Mouse (Mus musculus) forebrain, embryonic 11.5 days (tissue): ENCODE results near the gene Olfr553. TPM values are rescaled to one million over a fixed set of nuclear protein-coding genes. Genes with fewer than 3 reads are reported as not detected.

Experiments
- ATAC-seq: fragments of 200-750 bp; cut with Nextera tagmentation; replicated peaks from 2 replicates; pipeline ENCODE4 v1.8.0; 2017; ENCODE audit warnings: moderate TSS enrichment; ENCODE audit not compliant: low FRiP score
- DNase-seq: peaks from one replicate; pipeline ENCODE4 v3.0.0-alpha.2; 2017; ENCODE audit warnings: low spot score
- H3K27ac ChIP-seq: fragments of 300-500 bp; sonication (generic); 2 replicates; pipeline ENCODE4 v1.5.1; 2014; ENCODE audit warnings: low read depth, low read length
- H3K27me3 ChIP-seq: fragments of 300-500 bp; sonication (generic); 2 replicates; pipeline ENCODE4 v1.6.1; 2014; ENCODE audit warnings: mild to moderate bottlenecking, low read length, mixed read lengths; ENCODE audit not compliant: control insufficient read depth, insufficient read depth
- H3K36me3 ChIP-seq: fragments of 300-500 bp; sonication (generic); 2 replicates; pipeline ENCODE4 v1.6.1; 2014; ENCODE audit warnings: mild to moderate bottlenecking, low read length, moderate library complexity, mixed read lengths; ENCODE audit not compliant: control insufficient read depth, insufficient read depth
- H3K4me1 ChIP-seq: fragments of 300-500 bp; sonication (generic); replicated peaks from 2 replicates; pipeline ENCODE4 v1.6.1; 2014; ENCODE audit warnings: low read length, mixed read lengths; ENCODE audit not compliant: control insufficient read depth, insufficient read depth
- H3K4me2 ChIP-seq: fragments of 300-500 bp; sonication (generic); 2 replicates; pipeline ENCODE4 v1.6.1; 2014; ENCODE audit warnings: low read depth, mild to moderate bottlenecking, low read length, moderate library complexity, mixed read lengths; ENCODE audit not compliant: severe bottlenecking
- H3K4me3 ChIP-seq: fragments of 300-500 bp; sonication (generic); 2 replicates; pipeline ENCODE4 v1.5.1; 2014; ENCODE audit warnings: low read depth, low read length
- H3K9ac ChIP-seq: fragments of 300-500 bp; sonication (generic); 2 replicates; pipeline ENCODE4 v1.6.1; 2014; ENCODE audit warnings: low read length
- H3K9me3 ChIP-seq: fragments of 300-500 bp; sonication (generic); 2 replicates; pipeline ENCODE4 v1.6.1; 2016; ENCODE audit warnings: low read length, mixed read lengths; ENCODE audit not compliant: control insufficient read depth
- WGBS: fragments of 180-500 bp; shearing (Covaris S2); extraction: QIAGEN DNeasy Blood & Tissue Kit; methylation state at CpG from one replicate; pipeline ENCODE4 v1.1.7; 2014; 5-methylcytosine and 5-hydroxymethylcytosine counted together
- polyA plus RNA-seq: library from polyadenylated mRNA; unstranded; fragments of >200 nt; fragmentation: Nextera tagmentation; extraction: Ambion mirVana; gene quantifications from 2 replicates; pipeline ENCODE4 v1.2.1, GENCODE M21; 2014

Olfr553 gene
- polyA plus RNA-seq, 1 experiment from 2014 or later: not detected

DNA sequence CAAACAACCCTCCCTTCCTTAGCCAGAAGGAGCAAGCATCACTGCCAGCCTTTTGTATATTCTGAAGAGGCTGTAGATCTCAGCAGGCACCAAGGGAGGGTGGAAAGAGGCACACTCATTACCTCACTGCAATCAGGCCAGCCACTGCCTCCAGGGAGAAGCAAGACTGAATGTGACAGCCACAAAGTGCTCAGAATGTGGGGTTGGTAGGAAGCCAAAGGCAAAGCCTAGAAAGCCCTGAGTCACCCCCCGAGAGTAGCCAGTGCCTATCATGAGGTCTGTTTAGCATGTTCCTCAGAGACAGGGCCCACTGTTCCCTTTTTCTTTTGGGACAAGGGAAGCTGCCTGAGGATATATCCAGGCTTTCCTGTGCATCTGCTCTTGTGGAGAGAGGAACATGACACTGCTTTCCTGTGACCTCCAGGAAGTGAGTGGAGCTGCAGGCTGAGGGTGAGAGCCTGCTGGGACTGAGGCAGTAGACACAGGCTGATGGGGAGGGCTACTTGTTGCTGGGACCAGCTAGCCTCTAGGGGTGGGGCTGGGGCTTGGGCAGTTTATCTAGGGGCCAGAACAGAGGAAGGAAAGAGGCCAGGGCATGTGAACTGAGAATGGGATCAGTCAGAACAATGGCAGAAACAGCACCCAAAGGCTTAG lies 20.5 kb downstream of the Olfr553 start, which contains the start of gene Olfr552:
Gene Olfr552 (plus strand): TSS at position 393 of the 654 bp plus-strand sequence.
- Histone ChIP-seq H3K36me3 (no peaks in the 10 kb centered on the region), H3K4me3 (no peak within 1 kb of the TSS), H3K9me3 (no peaks in the 10 kb centered on the region), H3K27ac (no peak within 1 kb of the TSS), H3K4me2 (no peak within 1 kb of the TSS), H3K4me1 (no peaks in the 10 kb centered on the region), H3K9ac (no peak within 1 kb of the TSS), H3K27me3 (no peaks in the 10 kb centered on the region)
- WGBS: 70% methylated on average over 1 of the region's 1 CpGs
- DNase-seq (no peak), ATAC-seq (no peak)

GRCm38 (mm10) chr7:102591786-102592185 lies 26.2 kb downstream of the Olfr553 start, which contains the start of gene Olfr551:
Gene Olfr551 (minus strand): TSS chr7:102591886.
- Histone ChIP-seq H3K4me1 (no peaks in the 10 kb centered on the region), H3K4me3 (no peak within 1 kb of the TSS), H3K36me3 (no peaks in the 10 kb centered on the region), H3K27ac (no peak within 1 kb of the TSS), H3K9ac (no peak within 1 kb of the TSS), H3K27me3 (no peaks in the 10 kb centered on the region), H3K4me2 (no peak within 1 kb of the TSS), H3K9me3 (no peaks in the 10 kb centered on the region)
- no peak for DNase-seq
- WGBS: 94% methylated on average over 3 of the region's 3 CpGs
- no peak for ATAC-seq

- H3K9me3 ChIP-seq: no peaks in the 10 kb centered on the region
- no peak overlapping the region for H3K9ac ChIP-seq
- no peak overlapping the region for H3K27ac ChIP-seq
- H3K4me3 ChIP-seq: no peak overlapping the region
- WGBS: 59% methylated on average over 6 of the region's 6 CpGs
- H3K36me3 ChIP-seq: no peaks in the 10 kb centered on the region
- no peak overlapping the region for H3K4me2 ChIP-seq
- no peaks in the 10 kb centered on the region for H3K4me1 ChIP-seq
- no peaks in the 10 kb centered on the region for H3K27me3 ChIP-seq
- ATAC-seq: no peak
- DNase-seq: no peak
These were observed 42.0 kb downstream of the Olfr553 start for GRCm38 (mm10) chr7:102575998-102576397.

DNA sequence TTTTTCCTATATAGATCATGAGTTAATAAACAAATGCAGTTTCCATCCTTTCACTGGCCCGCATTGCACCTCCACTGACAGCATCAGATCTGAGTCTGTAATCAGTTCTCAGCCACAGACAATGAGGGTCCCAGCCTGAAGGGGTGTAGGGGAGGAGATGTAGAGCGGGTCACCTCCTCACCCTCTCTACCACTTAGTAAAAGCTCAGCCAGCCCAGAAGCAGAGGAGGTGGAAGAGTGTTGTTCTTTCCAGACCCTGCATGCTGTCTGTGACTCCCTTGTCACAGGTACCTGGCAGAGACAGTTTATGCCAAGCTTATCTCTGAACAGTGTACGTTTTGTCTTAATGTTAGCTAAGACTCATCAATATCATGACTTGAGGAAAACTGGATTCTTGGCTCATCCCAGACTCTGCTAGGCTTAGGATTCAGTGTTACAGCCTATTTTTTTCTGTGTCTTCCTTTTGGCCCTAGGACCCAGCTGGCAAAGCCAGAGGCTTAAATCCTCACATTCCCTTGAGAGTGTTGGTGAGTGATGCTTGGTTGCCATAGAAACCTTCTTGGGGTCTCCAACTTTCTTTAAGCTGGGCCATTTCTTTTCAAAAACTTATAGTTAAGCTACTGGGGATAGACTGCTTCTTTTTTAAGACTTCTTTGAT lies 44.7 kb downstream of the Olfr553 start:
- Histone ChIP-seq H3K4me1 (no peaks in the 10 kb centered on the region), H3K4me3 (no peak overlapping the region), H3K27ac (no peak overlapping the region), H3K27me3 (no peaks in the 10 kb centered on the region), H3K9me3 (no peaks in the 10 kb centered on the region), H3K9ac (no peak overlapping the region), H3K36me3 (no peaks in the 10 kb centered on the region), H3K4me2 (no peak overlapping the region)
- DNase-seq (no peak), ATAC-seq (peak; percentile 63; the same call in 1 of the 2 replicates)
- WGBS: 69% methylated on average over 3 of the region's 3 CpGs

GRCm38 (mm10) chr7:102571142-102571541 lies 46.9 kb downstream of the Olfr553 start, which contains the start of gene Olfr550:
Gene Olfr550 (plus strand): TSS chr7:102571442.
- ATAC-seq (no peak), DNase-seq (no peak)
- Histone ChIP-seq H3K9me3 (no peaks in the 10 kb centered on the region), H3K36me3 (no peaks in the 10 kb centered on the region), H3K4me3 (no peak within 1 kb of the TSS), H3K27ac (no peak within 1 kb of the TSS), H3K27me3 (no peaks in the 10 kb centered on the region), H3K4me1 (no peaks in the 10 kb centered on the region), H3K9ac (no peak within 1 kb of the TSS), H3K4me2 (no peak within 1 kb of the TSS)
- WGBS: 94% methylated on average over 8 of the region's 8 CpGs

- Histone ChIP-seq H3K36me3 (no peaks in the 10 kb centered on the region), H3K4me1 (0 out of 2 replicates have a peak, but pooled peaks cover 2% of the 10 kb centered on the region), H3K4me3 (no peak overlapping the region), H3K27ac (no peak overlapping the region), H3K4me2 (no peak overlapping the region), H3K9ac (no peak overlapping the region), H3K27me3 (no peaks in the 10 kb centered on the region), H3K9me3 (no peaks in the 10 kb centered on the region)
- ATAC-seq (no peak), DNase-seq (no peak)
- 92% methylated on average over 4 of the region's 4 CpGs for WGBS
These were observed 51.8 kb downstream of the Olfr553 start for GRCm38 (mm10) chr7:102566219-102566618.

GRCm38 (mm10) chr7:102564999-102565997 lies 52.7 kb downstream of the Olfr553 start, which contains the start of gene Trim21:
Gene Trim21 (minus strand): TSS chr7:102565486.
- Histone ChIP-seq H3K27ac (no peak within 1 kb of the TSS), H3K4me3 (peak within 1 kb of the TSS; percentile 29), H3K27me3 (no peaks in the 10 kb centered on the region), H3K4me2 (peak within 1 kb of the TSS; percentile 42), H3K9ac (peak within 1 kb of the TSS; percentile 45; the same call in 1 of the 2 replicates), H3K36me3 (no peaks in the 10 kb centered on the region), H3K4me1 (0 out of 2 replicates have a peak, but pooled peaks cover 2% of the 10 kb centered on the region), H3K9me3 (no peaks in the 10 kb centered on the region)
- 22% methylated on average over 10 of the region's 10 CpGs for WGBS
- peak; percentile 94 for ATAC-seq
- peak; percentile 65 for DNase-seq
